Comparison of ENCODE assay signal across 14 mouse cellular contexts in the genomic region with DNA sequence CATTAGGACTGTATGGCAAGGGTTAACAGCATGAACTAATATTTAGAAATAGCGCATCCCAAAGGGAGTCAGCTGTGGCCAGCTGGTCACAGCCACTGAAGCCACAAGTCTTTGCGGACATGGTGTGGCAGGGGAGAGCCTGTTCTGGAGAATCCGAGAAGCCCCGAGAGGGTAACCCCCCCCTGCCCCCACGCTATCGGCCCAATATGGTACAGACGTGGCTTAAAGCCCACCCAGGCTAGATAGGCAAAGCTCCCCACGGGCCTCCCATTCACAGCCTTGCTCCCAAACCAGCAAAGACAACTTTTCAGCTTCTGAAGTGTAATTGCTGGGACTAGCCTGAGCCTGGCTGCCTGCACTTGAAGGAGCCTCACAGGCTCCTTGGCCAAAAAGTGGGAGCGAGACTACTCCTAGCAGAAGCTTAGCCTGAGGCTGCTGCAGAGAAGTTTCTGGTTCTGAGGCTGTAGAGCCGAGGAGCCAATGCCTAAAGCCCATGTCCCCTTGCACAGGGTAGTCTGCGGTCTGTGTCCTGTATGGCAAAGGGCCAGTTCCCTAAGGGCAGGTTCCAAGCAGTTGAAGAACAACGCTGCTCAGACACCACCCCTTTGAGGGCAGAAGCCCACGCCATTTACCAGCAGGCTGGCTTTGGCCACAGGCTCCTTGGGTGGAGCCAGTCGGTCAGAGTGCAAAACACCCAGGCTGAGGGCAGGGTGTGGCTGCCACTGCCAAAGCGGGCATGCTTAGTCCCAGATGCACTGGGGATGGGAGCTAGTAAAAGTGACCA. TPM values are rescaled to one million over a fixed set of nuclear protein-coding genes. Genes with fewer than 3 reads are reported as not detected.
A peak's percentile ranks its signal among the peaks of the same experiment; 100 is the strongest.
DNase-seq lines count a peak whose midpoint lies in the region; ATAC-seq lines count a peak whose summit lies in the region.
"Had no signal": no experiment of that assay in that cellular context is flagged by ENCODE, and none has a peak within 500 bp of the region (broad histone marks: within the 10 kb centered on the region; RNA-seq: fewer than 3 reads in every experiment).

No protein-coding gene starts in this region.

- H3K27ac ChIP-seq in heart, embryonic 10.5 days: no peak overlapping the region
- H3K27ac ChIP-seq in stomach, embryonic 15.5 days: peak overlapping the region; percentile 79
- H3K27ac ChIP-seq in forebrain, embryonic 13.5 days: no peak overlapping the region

- H3K4me2 ChIP-seq in stomach, embryonic 15.5 days: 0 out of 2 replicates have a peak overlapping the region, but pooled peaks have one; percentile 14
- H3K4me2 ChIP-seq in forebrain, embryonic 13.5 days: no peak overlapping the region

- no peak; the same call in 1 of the 2 replicates for ATAC-seq in stomach, embryonic 15.5 days (ENCODE audit: insufficient read depth, low FRiP score, low read depth)
- ATAC-seq in forebrain, embryonic 13.5 days: no peak
- ATAC-seq: liver, postnatal 0 days had no signal

- H3K4me3 ChIP-seq in heart, embryonic 10.5 days: no peak overlapping the region
- no peak overlapping the region for H3K4me3 ChIP-seq in stomach, embryonic 15.5 days (replicated peaks)
- H3K4me3 ChIP-seq in forebrain, embryonic 13.5 days: no peak overlapping the region

- H3K27me3 ChIP-seq in heart, embryonic 10.5 days (ENCODE audit: insufficient read depth, poor library complexity, severe bottlenecking): peaks cover 42% of the 10 kb centered on the region
- no peaks in the 10 kb centered on the region for H3K27me3 ChIP-seq in stomach, embryonic 15.5 days (replicated peaks)
- H3K27me3 ChIP-seq in forebrain, embryonic 13.5 days: peaks cover 25% of the 10 kb centered on the region

- peak; percentile 98 for DNase-seq in heart, adult 11 months
- no peak for DNase-seq in heart, embryonic 10.5 days (ENCODE audit: low spot score)
- peak; percentile 57 to 64 for DNase-seq in heart, postnatal 14 days
- peak; percentile 75 for DNase-seq in kidney, postnatal 10 days
- DNase-seq in cerebellum, postnatal 25 days: no peak
- DNase-seq in urinary bladder, adult 18-20 months (ENCODE audit: low spot score in 2 of 2): no peak
- DNase-seq: cerebellum, adult 18-20 months; liver, postnatal 0 days; right cerebral cortex, adult 18-20 months had no signal

- no peak overlapping the region for H3K9ac ChIP-seq in stomach, embryonic 15.5 days
- no peak overlapping the region for H3K9ac ChIP-seq in forebrain, embryonic 13.5 days
- H3K9ac ChIP-seq: liver, postnatal 0 days had no signal

- no peaks in the 10 kb centered on the region for H3K9me3 ChIP-seq in heart, embryonic 10.5 days
- no peaks in the 10 kb centered on the region for H3K9me3 ChIP-seq in stomach, embryonic 15.5 days
- no peaks in the 10 kb centered on the region for H3K9me3 ChIP-seq in forebrain, embryonic 13.5 days (replicated peaks)

- peaks cover 47% of the 10 kb centered on the region for H3K4me1 ChIP-seq in heart, embryonic 10.5 days
- peaks cover 33% of the 10 kb centered on the region for H3K4me1 ChIP-seq in stomach, embryonic 15.5 days
- peaks cover 14% of the 10 kb centered on the region for H3K4me1 ChIP-seq in forebrain, embryonic 13.5 days

- 65% methylated on average over 15 of the region's 15 CpGs for WGBS in heart, embryonic 10.5 days
- 42% methylated on average over 15 of the region's 15 CpGs for WGBS in stomach, embryonic 15.5 days
- WGBS in forebrain, embryonic 13.5 days: 76% methylated on average over 15 of the region's 15 CpGs

- H3K36me3 ChIP-seq in heart, embryonic 10.5 days: no peaks in the 10 kb centered on the region
- no peaks in the 10 kb centered on the region for H3K36me3 ChIP-seq in stomach, embryonic 15.5 days
- H3K36me3 ChIP-seq in forebrain, embryonic 13.5 days (ENCODE audit: poor library complexity, severe bottlenecking): no peaks in the 10 kb centered on the region

- intact Hi-C loops in heart, postnatal 14 days (cut with DNase I): no loop called here

RNA-seq across cellular contexts. Expression of gene Odf3l1, which starts 3.8 kb away (rescaled TPM):
- 0.64 and 1.4 TPM in 2 replicates for polyA plus RNA-seq in heart, embryonic 10.5 days (2016; fragmentation: Nextera tagmentation; extraction: Ambion mirVana)
- total RNA-seq in heart, postnatal 14 days (2021): not detected
- polyA plus RNA-seq in stomach, embryonic 15.5 days (2015; fragmentation: Nextera tagmentation; extraction: Ambion mirVana): 1.4 and 2.3 TPM in 2 replicates
- 0.44 TPM in 1 of 2 replicates, not detected in the other for polyA plus RNA-seq in forebrain, embryonic 13.5 days (2015; fragmentation: Nextera tagmentation; extraction: Ambion mirVana)
- total RNA-seq: hematopoietic stem cell, adult 5-6 weeks; layer of hippocampus, postnatal 25 days; monocyte, adult 5-6 weeks had no signal
- polyA plus RNA-seq: liver, postnatal 0 days had no signal

RNA-seq across cellular contexts. Expression of gene Cspg4, which starts 4.2 kb away (rescaled TPM):
- 22.5 and 39.4 TPM in 2 replicates for polyA plus RNA-seq in heart, embryonic 10.5 days (2016; fragmentation: Nextera tagmentation; extraction: Ambion mirVana)
- 10 to 100 TPM; 26.1 to 28.4 TPM for total RNA-seq in heart, postnatal 14 days (2021)
- 18.9 and 21.1 TPM in 2 replicates for polyA plus RNA-seq in stomach, embryonic 15.5 days (2015; fragmentation: Nextera tagmentation; extraction: Ambion mirVana)
- 3.0 and 3.1 TPM in 2 replicates for polyA plus RNA-seq in forebrain, embryonic 13.5 days (2015; fragmentation: Nextera tagmentation; extraction: Ambion mirVana)
- total RNA-seq: hematopoietic stem cell, adult 5-6 weeks; monocyte, adult 5-6 weeks had no signal

Comparison
In these comparisons a context has a peak if more than half of its experiments do, and no peak if none do; other contexts are left out.
1. DNase-seq: peak in heart, adult 11 months (single experiment), heart, postnatal 14 days (2 of 2) and kidney, postnatal 10 days (single experiment); none in heart, embryonic 10.5 days (single experiment), cerebellum, postnatal 25 days (0 of 2) and urinary bladder, adult 18-20 months (0 of 2).